Mouse (Mus musculus) spleen, adult 2 months (tissue): ENCODE results near the gene Zfp296.

Source experiments
- CTCF ChIP-seq: fragments of 200-500 bp; IDR thresholded peaks from 2 replicates; pipeline ENCODE4 v1.5.1; 2011; ENCODE audit warnings: mild to moderate bottlenecking, inconsistent platforms; ENCODE audit not compliant: insufficient read depth, insufficient read length, insufficient replicate concordance; ENCODE audit errors: extremely low read depth
- POLR2A ChIP-seq: fragments of 200-500 bp; IDR thresholded peaks from 2 replicates; pipeline ENCODE4 v1.6.1; 2011; ENCODE audit warnings: low read depth, low read length, inconsistent platforms

DNA sequence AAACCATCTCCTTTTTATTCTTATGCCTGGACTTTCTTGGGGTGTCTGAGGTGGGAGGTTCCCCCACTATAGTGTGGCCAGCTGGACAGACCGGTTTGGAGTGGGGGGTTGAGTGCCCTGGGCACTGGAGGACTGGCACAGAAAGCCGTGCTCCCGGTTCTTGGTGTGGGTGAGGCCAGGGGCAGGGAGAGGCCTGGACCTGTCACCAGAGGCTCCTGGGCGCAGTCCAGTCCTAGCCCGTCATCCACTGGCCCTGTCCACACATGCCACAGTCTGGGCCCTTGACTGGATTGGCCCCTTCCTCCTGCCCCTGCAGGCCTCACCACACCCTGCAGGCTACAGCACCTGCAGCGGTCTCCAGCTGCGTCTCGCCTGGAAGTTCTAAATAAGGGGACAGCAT lies 3.5 kb downstream of the Zfp296 start:
- TF ChIP-seq POLR2A (no peak), CTCF (no peak)
